Mouse (Mus musculus) cortical plate, adult 2 months (tissue): ENCODE results near the gene St14.

ENCODE experiments used
- CTCF ChIP-seq: fragments of 200-500 bp; IDR thresholded peaks from 2 replicates; pipeline ENCODE4 v1.5.1; 2011; ENCODE audit warnings: mild to moderate bottlenecking, control low read depth, low read length; ENCODE audit not compliant: insufficient read depth; ENCODE audit errors: extremely low read depth
- POLR2A ChIP-seq: fragments of 200-500 bp; IDR thresholded peaks from 2 replicates; pipeline ENCODE4 v1.6.1; 2011; ENCODE audit warnings: mild to moderate bottlenecking, low read length, control low read depth; ENCODE audit not compliant: insufficient read depth; ENCODE audit errors: extremely low read depth

DNA sequence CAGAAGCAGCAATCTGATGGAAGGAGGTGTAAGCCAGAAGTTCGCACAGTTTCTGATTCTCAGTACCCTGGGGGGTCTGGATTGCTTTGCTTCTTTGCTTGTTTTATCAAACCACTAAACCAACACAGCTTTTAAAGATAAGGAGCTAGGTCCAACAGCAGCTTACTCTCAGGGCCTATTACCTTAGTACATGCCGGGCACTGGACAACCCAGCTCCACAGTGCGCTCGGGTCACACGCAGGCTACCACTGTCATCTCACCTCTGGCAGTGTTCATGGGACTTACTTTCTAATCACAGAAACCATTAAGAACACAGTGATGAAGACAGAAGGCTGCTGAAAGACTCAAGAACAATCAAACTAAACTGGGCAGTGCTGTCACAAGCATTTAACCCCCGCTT, 43.7 kb upstream of the St14 start:
- TF ChIP-seq POLR2A, result no peak
- no peak for TF ChIP-seq CTCF
